Mouse (Mus musculus): ENCODE measurements at regions not wholly inside any gene's neighbourhood (a gene's known extent, or its start where the extent isn't known, plus 50 kb on each side); places are given as distances from the start of the nearest gene placed in this dataset.

DNA sequence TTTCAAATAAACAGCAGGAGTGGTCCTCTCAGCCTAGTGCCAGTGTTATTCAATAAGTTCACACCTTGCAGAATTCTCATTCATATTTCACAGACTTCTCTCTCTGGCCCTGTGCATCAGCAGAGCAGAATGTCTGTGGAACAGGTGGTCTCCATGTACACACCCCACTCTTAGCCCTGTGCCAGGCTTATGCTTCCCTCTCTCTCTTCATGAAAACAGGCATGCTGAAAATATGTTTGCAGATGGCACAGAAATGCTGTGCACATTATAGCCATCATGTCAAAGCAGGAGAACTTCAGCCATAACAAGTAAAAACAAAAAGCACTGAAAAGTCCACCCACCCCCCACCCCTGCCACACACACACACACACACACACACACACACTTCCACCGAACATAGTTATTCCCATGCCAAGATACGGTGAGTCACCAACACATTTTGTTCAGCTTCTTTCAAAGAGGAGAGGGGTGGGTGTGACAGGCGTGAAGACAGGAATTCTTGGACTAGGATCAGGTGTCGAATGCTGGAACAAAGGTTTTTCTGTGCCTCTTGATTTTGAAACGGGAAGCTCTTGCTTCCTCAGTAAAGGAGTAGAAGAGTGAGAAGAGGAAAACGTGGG lies 600.6 kb downstream of the Rwdd3 start:
- TF ChIP-seq CTCF (IDR thresholded peaks at IDR 0.05; ENCODE audit: borderline replicate concordance, insufficient read depth, low read depth, low read length) (no peak), POLR2A (IDR thresholded peaks at IDR 0.05; ENCODE audit: borderline replicate concordance, insufficient read depth, low read length) (no peak)
